32 mouse cellular contexts compared by ENCODE assay signal in the genomic region with DNA sequence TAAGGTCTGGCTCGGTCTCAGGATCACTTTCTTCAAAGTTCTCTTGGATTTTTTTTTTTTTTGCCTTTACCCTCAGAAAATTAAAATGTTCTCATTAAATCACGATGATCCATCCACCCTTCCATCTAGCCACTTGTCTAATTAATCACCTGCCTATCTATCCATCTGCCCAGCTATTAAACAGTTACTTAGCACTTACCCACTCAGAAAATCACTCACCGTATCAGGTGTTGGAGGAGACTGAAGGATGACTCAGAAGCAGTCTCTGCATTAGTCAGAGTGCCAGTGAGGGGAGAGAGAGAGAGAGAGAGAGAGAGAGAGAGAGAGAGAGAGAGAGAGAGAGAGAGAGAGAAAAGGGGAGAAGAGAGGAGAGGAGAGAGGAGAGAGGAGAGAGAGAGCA.
"Had no signal": no experiment of that assay in that cellular context is flagged by ENCODE, and none has a peak within 500 bp of the region (broad histone marks: within the 10 kb centered on the region; RNA-seq: fewer than 3 reads in every experiment).

No protein-coding gene starts in this region.

- H3K4me1 ChIP-seq: heart, embryonic 15.5 days; hindbrain, embryonic 12.5 days; hindbrain, embryonic 13.5 days; hindbrain, embryonic 15.5 days; intestine, embryonic 15.5 days; kidney, embryonic 15.5 days had no signal

- H3K27ac ChIP-seq: heart, embryonic 13.5 days; heart, embryonic 15.5 days; hindbrain, embryonic 12.5 days; hindbrain, embryonic 13.5 days; hindbrain, embryonic 14.5 days; hindbrain, embryonic 15.5 days; hindbrain, postnatal 0 days; intestine, embryonic 15.5 days; kidney, embryonic 15.5 days; kidney, postnatal 0 days; layer of hippocampus, adult 2 months; left cerebral cortex, adult 2 months had no signal

- H3K27me3 ChIP-seq: heart, embryonic 12.5 days; heart, embryonic 13.5 days; heart, embryonic 15.5 days; hindbrain, embryonic 12.5 days; hindbrain, embryonic 13.5 days; hindbrain, embryonic 15.5 days; intestine, embryonic 15.5 days; kidney, embryonic 15.5 days had no signal

- H3K9me3 ChIP-seq: heart, embryonic 12.5 days; heart, embryonic 13.5 days; heart, embryonic 15.5 days; hindbrain, embryonic 12.5 days; hindbrain, embryonic 13.5 days; hindbrain, embryonic 15.5 days; intestine, embryonic 15.5 days; kidney, embryonic 15.5 days had no signal

- H3K36me3 ChIP-seq: heart, embryonic 12.5 days; heart, embryonic 13.5 days; heart, embryonic 15.5 days; hindbrain, embryonic 12.5 days; hindbrain, embryonic 13.5 days; hindbrain, embryonic 15.5 days; intestine, embryonic 15.5 days; kidney, embryonic 15.5 days had no signal

- ATAC-seq: hindbrain, embryonic 16.5 days; hindbrain, postnatal 0 days; inflammation-experienced regulatory T-cells, adult 6 months; intestine, embryonic 15.5 days; intestine, embryonic 16.5 days; intestine, postnatal 0 days had no signal

- DNase-seq: heart, postnatal 10 days; heart, postnatal 14 days; heart, postnatal 36 days; heart, postnatal 4 days; kidney, adult 11 months; kidney, adult 18-20 months; kidney, adult 2 months; kidney, adult 8-10 months; kidney, adult 9 months; kidney, postnatal 10 days; kidney, postnatal 14 days; kidney, postnatal 25 days; kidney, postnatal 4 days; layer of hippocampus, adult 9-11 months; layer of hippocampus, postnatal 36 days had no signal

- H3K4me3 ChIP-seq: heart, embryonic 12.5 days; heart, embryonic 13.5 days; heart, embryonic 15.5 days; hindbrain, embryonic 12.5 days; hindbrain, embryonic 13.5 days; hindbrain, embryonic 15.5 days; intestine, embryonic 15.5 days; kidney, embryonic 15.5 days; layer of hippocampus, adult 2 months; left cerebral cortex, adult 2 months had no signal
